Mouse (Mus musculus) megakaryocyte, embryonic 14.5 days (primary cell): Measurements from ENCODE around the gene Slc7a1.

Experiments used
- FLI1 ChIP-seq: IDR thresholded peaks from 2 replicates; pipeline ENCODE4 v1.6.1; 2012; ENCODE audit warnings: low read length, inconsistent platforms, mixed read lengths
- GATA1 ChIP-seq: IDR thresholded peaks from 3 replicates; pipeline ENCODE4 v1.6.1; 2012; ENCODE audit warnings: mixed read lengths, low read length, inconsistent platforms, borderline replicate concordance

DNA sequence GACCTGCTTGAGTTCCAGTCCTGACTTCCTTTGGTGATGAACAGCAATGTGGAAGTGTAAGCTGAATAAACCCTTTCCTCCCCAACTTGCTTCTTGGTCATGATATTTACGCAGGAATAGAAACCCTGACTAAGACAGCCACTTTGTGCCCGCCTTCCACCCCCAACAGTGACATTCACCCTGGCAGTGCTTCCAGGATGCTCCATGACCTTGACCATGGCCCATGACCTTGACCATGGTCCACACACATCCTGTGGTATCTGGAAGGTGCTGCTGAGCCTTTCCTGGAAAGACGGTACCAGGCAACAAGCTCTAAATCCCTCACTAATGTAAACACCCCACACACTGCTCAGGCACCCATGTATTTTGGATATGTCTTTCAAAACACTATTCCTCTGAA lies 21.0 kb downstream of the Slc7a1 start:
- TF ChIP-seq GATA1, result no peak
- no peak for TF ChIP-seq FLI1
